Mouse (Mus musculus) MEL (cell line): ENCODE measurements around the gene Dcdc2a.

ENCODE experiments used
- BHLHE40 ChIP-seq: IDR thresholded peaks from 2 replicates; pipeline ENCODE4 v1.6.1; 2012; ENCODE audit warnings: low read depth, mild to moderate bottlenecking, inconsistent platforms, low read length, improper control_type of control experiment, borderline replicate concordance
- CHD1 ChIP-seq: IDR thresholded peaks from 2 replicates; pipeline ENCODE4 v1.6.1; 2012; ENCODE audit warnings: low read depth, mild to moderate bottlenecking, inconsistent platforms, low read length, improper control_type of control experiment
- CTCF ChIP-seq, 3 experiments: IDR thresholded peaks in 2 of 3; conservative IDR thresholded peaks in 1 of 3; 2 replicates each; pipeline ENCODE4 v1.5.1; 2011 to 2012; ENCODE audit warnings: low read length in 3 of 3, low read depth in 2 of 3, mild to moderate bottlenecking in 2 of 3, improper control_type of control experiment in 1 of 3, inconsistent platforms in 1 of 3, mixed read lengths in 1 of 3, moderate library complexity in 1 of 3; ENCODE audit not compliant: control insufficient read depth in 1 of 3, insufficient read depth in 1 of 3, poor library complexity in 1 of 3, severe bottlenecking in 1 of 3
- EP300 ChIP-seq, 2 experiments: IDR thresholded peaks; 2 replicates each; pipeline ENCODE4 v1.6.1; 2011; ENCODE audit warnings: improper control_type of control experiment in 2 of 2, low read length in 2 of 2, low read depth in 1 of 2, mild to moderate bottlenecking in 1 of 2
- GABPA ChIP-seq: IDR thresholded peaks from 2 replicates; pipeline ENCODE4 v1.6.1; 2012; ENCODE audit warnings: low read depth, mild to moderate bottlenecking, inconsistent platforms, low read length, improper control_type of control experiment, moderate library complexity
- GATA1 ChIP-seq: IDR thresholded peaks from 2 replicates; pipeline ENCODE4 v1.6.1; 2011; ENCODE audit warnings: low read depth, low read length, improper control_type of control experiment
- MAFK ChIP-seq: IDR thresholded peaks from 2 replicates; pipeline ENCODE4 v1.6.1; 2011; ENCODE audit warnings: low read depth, mild to moderate bottlenecking, low read length, improper control_type of control experiment, borderline replicate concordance
- MAX ChIP-seq: IDR thresholded peaks from 2 replicates; pipeline ENCODE4 v1.6.1; 2011; ENCODE audit warnings: low read length, improper control_type of control experiment
- MYC ChIP-seq: IDR thresholded peaks from 2 replicates; pipeline ENCODE4 v1.6.1; 2011; ENCODE audit warnings: low read depth, mild to moderate bottlenecking, low read length, improper control_type of control experiment, moderate library complexity
- POLR2A ChIP-seq, 2 experiments: IDR thresholded peaks; 2 replicates each; pipeline ENCODE4 v1.6.1; 2011 to 2012; ENCODE audit warnings: low read length in 2 of 2, mild to moderate bottlenecking in 2 of 2, control low read depth in 1 of 2, improper control_type of control experiment in 1 of 2, low read depth in 1 of 2, moderate library complexity in 1 of 2; ENCODE audit not compliant: control insufficient read depth in 1 of 2, insufficient read depth in 1 of 2, poor library complexity in 1 of 2
- USF1 ChIP-seq: IDR thresholded peaks from 2 replicates; pipeline ENCODE4 v1.6.1; 2014; ENCODE audit warnings: low read depth, mild to moderate bottlenecking, inconsistent platforms, low read length, improper control_type of control experiment, moderate library complexity
- USF2 ChIP-seq, 2 experiments: IDR thresholded peaks; 2 replicates each; pipeline ENCODE4 v1.6.1; 2011 to 2012; ENCODE audit warnings: improper control_type of control experiment in 2 of 2, low read length in 2 of 2, borderline replicate concordance in 1 of 2, inconsistent platforms in 1 of 2, low read depth in 1 of 2, mild to moderate bottlenecking in 1 of 2; ENCODE audit not compliant: insufficient read depth in 1 of 2
- ZKSCAN1 ChIP-seq: IDR thresholded peaks from 2 replicates; pipeline ENCODE4 v1.6.1; 2012; ENCODE audit warnings: low read depth, mild to moderate bottlenecking, inconsistent platforms, low read length, improper control_type of control experiment, moderate library complexity

DNA sequence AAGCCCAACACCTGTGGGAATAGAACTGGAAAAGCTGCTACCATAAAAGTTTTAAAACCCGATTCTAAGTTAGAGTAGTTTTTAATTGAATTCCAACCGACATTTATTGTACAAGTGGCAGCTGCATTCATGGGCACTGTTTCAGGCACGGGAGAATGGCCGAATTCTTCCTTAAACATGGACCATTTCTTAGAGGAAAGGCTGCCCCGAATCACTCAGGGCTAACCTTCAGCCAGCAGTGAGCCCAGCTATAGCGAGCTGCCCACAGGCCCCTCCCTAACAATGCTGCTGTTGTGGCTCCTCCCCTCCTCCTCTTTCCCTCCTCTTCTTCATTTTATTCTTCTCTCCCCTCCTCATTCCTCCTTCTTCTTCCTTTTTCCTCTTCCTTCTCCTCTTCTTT, 44.8 kb downstream of the Dcdc2a start:
- TF ChIP-seq CTCF (IDR thresholded peaks at IDR 0.05 in 2 of 3, conservative IDR thresholded peaks at IDR 0.05 in 1 of 3; ENCODE audit: control insufficient read depth in 1 of 3, insufficient read depth in 1 of 3, low read depth in 2 of 3, low read length in 3 of 3, poor library complexity in 1 of 3, severe bottlenecking in 1 of 3) (no peak), POLR2A (IDR thresholded peaks at IDR 0.05; ENCODE audit: control insufficient read depth in 1 of 2, insufficient read depth in 1 of 2, low read depth in 1 of 2, low read length in 2 of 2, poor library complexity in 1 of 2) (no peak), USF2 (IDR thresholded peaks at IDR 0.05; ENCODE audit: borderline replicate concordance in 1 of 2, insufficient read depth in 1 of 2, low read depth in 1 of 2, low read length in 2 of 2) (no peak), GATA1 (no peak), MAFK (no peak), BHLHE40 (no peak), EP300 (IDR thresholded peaks at IDR 0.05; ENCODE audit: low read depth in 1 of 2, low read length in 2 of 2) (no peak), MAX (no peak), USF1 (no peak), ZKSCAN1 (no peak), GABPA (no peak), CHD1 (no peak), MYC (no peak)
